Mouse (Mus musculus) brain, embryonic 14.5 days (tissue): ENCODE results near the gene Mtch2.

Source experiments
- CTCF ChIP-seq: fragments of 200-500 bp; IDR thresholded peaks from 2 replicates; pipeline ENCODE4 v1.5.1; 2012; ENCODE audit warnings: inconsistent platforms, mild to moderate bottlenecking, moderate library complexity, borderline replicate concordance; ENCODE audit not compliant: insufficient read depth, insufficient read length; ENCODE audit errors: extremely low read depth
- POLR2A ChIP-seq: fragments of 200-500 bp; IDR thresholded peaks from 2 replicates; pipeline ENCODE4 v1.6.1; 2012; ENCODE audit warnings: mild to moderate bottlenecking, inconsistent platforms, borderline replicate concordance; ENCODE audit not compliant: poor library complexity, insufficient read depth, insufficient read length, severe bottlenecking; ENCODE audit errors: extremely low read depth

DNA sequence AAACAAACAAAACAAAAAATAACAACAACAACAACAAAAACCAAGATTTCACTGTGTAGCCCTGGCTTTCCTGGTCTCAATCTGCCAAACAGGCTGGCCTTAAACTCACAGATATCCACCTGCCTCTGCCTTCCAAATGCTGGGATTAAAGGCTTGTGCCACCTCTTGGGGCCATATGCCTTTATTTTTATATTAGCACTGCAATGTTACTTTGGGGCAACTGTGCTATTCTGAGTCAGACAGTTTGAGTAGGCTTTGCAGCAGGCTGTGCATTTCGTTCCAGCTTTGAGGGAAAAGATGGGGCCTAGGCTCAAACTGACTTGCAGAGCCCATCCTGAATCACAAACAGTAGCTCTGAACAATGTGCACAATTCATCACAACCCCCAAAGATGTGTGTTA is 3.3 kb upstream of the Mtch2 start:
- no peak for TF ChIP-seq CTCF
- no peak for TF ChIP-seq POLR2A
